Mouse (Mus musculus) heart, postnatal 10 days (tissue): ENCODE measurements at regions not wholly inside any gene's neighbourhood (a gene's known extent, or its start where the extent isn't known, plus 50 kb on each side); places are given as distances from the start of the nearest gene placed in this dataset.

ENCODE experiments used
- DNase-seq, 2 experiments: peaks; one replicate each; pipeline ENCODE4 v3.0.0; 2021
- intact Hi-C: fragments of 180-260 bp; cut with DNase I; formaldehyde crosslinking; loops from one replicate; pipeline ENCODE4 v1.15.1; 2025

- intact Hi-C loops = no loop called here
- DNase-seq = no peak
These were observed 2636.0 kb upstream of the Gm7489 start for GRCm38 (mm10) chr15:51248789-51249040.

GRCm38 (mm10) chr15:51254143-51254542 is 2630.6 kb upstream of the Gm7489 start:
- intact Hi-C loops = no loop called here
- DNase-seq = no peak

GRCm38 (mm10) chr15:51255203-51255615 is 2629.5 kb upstream of the Gm7489 start:
- intact Hi-C loops = no loop called here
- no peak for DNase-seq

- no peak for DNase-seq
- intact Hi-C loops = no loop called here
These were observed 2628.0 kb upstream of the Gm7489 start for GRCm38 (mm10) chr15:51256681-51257080.

GRCm38 (mm10) chr15:51264599-51265163 is 2620.0 kb upstream of the Gm7489 start:
- peak in 1 of 2 experiments; percentile 8 for DNase-seq
- intact Hi-C loops = no loop called here

GRCm38 (mm10) chr15:51265971-51266370 is 2618.7 kb upstream of the Gm7489 start:
- DNase-seq = no peak
- intact Hi-C loops = no loop called here

GRCm38 (mm10) chr15:51271632-51272312 is 2612.9 kb upstream of the Gm7489 start:
- DNase-seq = no peak

GRCm38 (mm10) chr15:51285334-51285733 is 2599.4 kb upstream of the Gm7489 start:
- no peak for DNase-seq
- intact Hi-C loops = no loop called here

More at GRCm38 (mm10) chr15:51271632-51272312, 2612.9 kb upstream of the Gm7489 start:
- intact Hi-C loops = no loop called here

GRCm38 (mm10) chr15:51286352-51286751 is 2598.4 kb upstream of the Gm7489 start:
- intact Hi-C loops = no loop called here
- DNase-seq = no peak

GRCm38 (mm10) chr15:51288911-51289432 is 2595.7 kb upstream of the Gm7489 start:
- intact Hi-C loops = no loop called here

GRCm38 (mm10) chr15:51289916-51290315 is 2594.8 kb upstream of the Gm7489 start:
- DNase-seq = peak; percentile 5 to 10

More at GRCm38 (mm10) chr15:51288911-51289432, 2595.7 kb upstream of the Gm7489 start:
- no peak for DNase-seq

GRCm38 (mm10) chr15:51291183-51291582 is 2593.5 kb upstream of the Gm7489 start:
- intact Hi-C loops = no loop called here
- no peak for DNase-seq

More at GRCm38 (mm10) chr15:51289916-51290315, 2594.8 kb upstream of the Gm7489 start:
- intact Hi-C loops = no loop called here

- DNase-seq = no peak
- intact Hi-C loops = no loop called here
These were observed 2587.9 kb upstream of the Gm7489 start for GRCm38 (mm10) chr15:51296841-51297240.

- DNase-seq = no peak
- intact Hi-C loops = no loop called here
These were observed 2566.6 kb upstream of the Gm7489 start for GRCm38 (mm10) chr15:51318072-51318471.

GRCm38 (mm10) chr15:51318760-51319159 is 2565.9 kb upstream of the Gm7489 start:
- intact Hi-C loops = no loop called here
- DNase-seq = peak in 1 of 2 experiments; percentile 17

- intact Hi-C loops = no loop called here
- DNase-seq = peak in 1 of 2 experiments; percentile 4
These were observed 2564.3 kb upstream of the Gm7489 start for GRCm38 (mm10) chr15:51320366-51320894.

GRCm38 (mm10) chr15:51323284-51323683 is 2561.4 kb upstream of the Gm7489 start:
- intact Hi-C loops = no loop called here
- no peak for DNase-seq

GRCm38 (mm10) chr15:51324211-51324610 is 2560.5 kb upstream of the Gm7489 start:
- DNase-seq = no peak
- intact Hi-C loops = no loop called here

GRCm38 (mm10) chr15:51327702-51328101 is 2557.0 kb upstream of the Gm7489 start:
- intact Hi-C loops = no loop called here

GRCm38 (mm10) chr15:51336441-51336840 is 2548.3 kb upstream of the Gm7489 start:
- intact Hi-C loops = no loop called here

More at GRCm38 (mm10) chr15:51327702-51328101, 2557.0 kb upstream of the Gm7489 start:
- no peak for DNase-seq

GRCm38 (mm10) chr15:51346301-51346700 is 2538.4 kb upstream of the Gm7489 start:
- intact Hi-C loops = no loop called here
- DNase-seq = no peak

More at GRCm38 (mm10) chr15:51336441-51336840, 2548.3 kb upstream of the Gm7489 start:
- no peak for DNase-seq

- peak; percentile 12 to 31 for DNase-seq
- intact Hi-C loops = no loop called here
These were observed 2521.3 kb upstream of the Gm7489 start for GRCm38 (mm10) chr15:51363391-51363790.
